Mouse (Mus musculus) hindbrain, postnatal 0 days (tissue): ENCODE results near the gene Trak1. TPM values are rescaled to one million over a fixed set of nuclear protein-coding genes. Genes with fewer than 3 reads are reported as not detected.
"Not testable (repeated sequence)": the region's sequence is repeated elsewhere in the genome, so short reads cannot be mapped to it uniquely, and the experiment has no call there.

Experiments used
- ATAC-seq: fragments of 200-750 bp; cut with Nextera tagmentation; 2 replicates; pipeline ENCODE4 v1.8.0; 2017; ENCODE audit warnings: mild to moderate bottlenecking, moderate TSS enrichment, moderate library complexity
- DNase-seq: peaks from one replicate; pipeline ENCODE4 v3.0.0-alpha.2; 2015; ENCODE audit warnings: low spot score
- H3K27ac ChIP-seq: fragments of 300-500 bp; sonication (generic); 2 replicates; pipeline ENCODE4 v1.5.1; 2014; ENCODE audit warnings: mild to moderate bottlenecking
- H3K27me3 ChIP-seq: fragments of 300-500 bp; sonication (generic); 2 replicates; pipeline ENCODE4 v1.6.1; 2014; ENCODE audit warnings: low read length, mixed read lengths; ENCODE audit not compliant: insufficient read depth
- H3K36me3 ChIP-seq: fragments of 300-500 bp; sonication (generic); 2 replicates; pipeline ENCODE4 v1.6.1; 2014; ENCODE audit warnings: low read length, mixed read lengths; ENCODE audit not compliant: insufficient read depth
- H3K4me1 ChIP-seq: fragments of 300-500 bp; sonication (generic); 2 replicates; pipeline ENCODE4 v1.6.1; 2014; ENCODE audit warnings: antibody characterized with exemption, low read length, mixed read lengths; ENCODE audit not compliant: insufficient read depth
- H3K4me2 ChIP-seq: fragments of 300-500 bp; sonication (generic); 2 replicates; pipeline ENCODE4 v1.6.1; 2014; ENCODE audit warnings: low read depth, mild to moderate bottlenecking, low read length, moderate library complexity, mixed read lengths
- H3K4me3 ChIP-seq: fragments of 300-500 bp; sonication (generic); 2 replicates; pipeline ENCODE4 v1.5.1; 2014; ENCODE audit warnings: low read length
- H3K9ac ChIP-seq: fragments of 300-500 bp; sonication (generic); replicated peaks from 2 replicates; pipeline ENCODE4 v1.6.1; 2014; ENCODE audit warnings: mild to moderate bottlenecking, low read length, moderate library complexity, mixed read lengths
- H3K9me3 ChIP-seq: fragments of 300-500 bp; sonication (generic); 2 replicates; pipeline ENCODE4 v1.6.1; 2016; ENCODE audit warnings: low read length, mixed read lengths
- CTCF ChIP-seq: IDR thresholded peaks from 2 replicates; pipeline ENCODE4 v1.5.1; 2016; ENCODE audit warnings: antibody characterized with exemption, control low read depth, low read depth
- WGBS: fragments of 180-500 bp; shearing (Covaris S2); extraction: QIAGEN DNeasy Blood & Tissue Kit; methylation state at CpG from one replicate; pipeline ENCODE4 v1.1.7; 2014; 5-methylcytosine and 5-hydroxymethylcytosine counted together
- polyA plus RNA-seq: library from polyadenylated mRNA; unstranded; fragments of >200 nt; fragmentation: Nextera tagmentation; extraction: Ambion mirVana; gene quantifications from 2 replicates; pipeline ENCODE4 v1.2.1, GENCODE M21; 2015
- total RNA-seq: library from RNA; depleted of rRNA; stranded (reverse); fragments of >200 nt; gene quantifications from 2 replicates; pipeline ENCODE4 v1.2.3, GENCODE M21; 2014

The Trak1 gene
- total and polyA plus RNA-seq, 2 experiments from 2014 or later, result 57.8 to 129 TPM

DNA sequence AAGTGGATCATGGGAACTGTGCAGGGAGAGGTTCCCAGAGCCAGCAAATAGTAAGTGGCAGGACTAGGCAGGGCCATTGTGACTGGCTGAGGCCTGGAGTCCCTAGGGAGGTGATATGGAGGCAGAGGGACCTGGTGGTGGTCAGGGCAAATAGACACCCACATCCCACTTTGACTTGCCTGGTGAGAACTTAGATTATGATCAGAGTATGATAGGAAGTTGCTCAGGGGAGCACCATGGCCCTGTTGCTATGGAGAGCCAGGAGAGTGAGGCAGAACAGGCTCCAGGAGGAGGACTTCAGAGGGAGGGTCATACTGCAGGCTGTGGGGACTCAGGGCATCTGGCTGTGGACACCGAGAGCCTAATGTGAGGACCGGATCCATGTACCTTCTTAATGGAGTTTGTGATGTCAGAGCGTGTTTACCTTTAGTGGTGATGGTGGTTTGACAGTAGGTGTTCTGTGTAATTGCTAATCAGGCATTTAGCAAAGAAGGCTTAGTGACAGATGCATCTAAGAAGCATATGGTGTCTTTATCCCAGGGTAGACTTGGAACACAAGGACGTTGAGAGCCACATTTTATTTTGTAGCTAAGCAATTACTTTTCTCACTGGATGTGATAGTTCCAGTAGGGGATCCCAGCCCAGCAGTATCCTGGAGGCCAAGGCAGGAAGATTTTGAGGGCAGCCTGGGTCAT lies 18.7 kb downstream of the Trak1 start:
- no peak overlapping the region for H3K4me2 ChIP-seq
- DNase-seq (no peak), ATAC-seq (no peak)
- H3K36me3 ChIP-seq, result no peaks in the 10 kb centered on the region
- no peaks in the 10 kb centered on the region for H3K27me3 ChIP-seq
- 50% methylated on average over 4 of the region's 4 CpGs for WGBS
- peak overlapping the region; percentile 67 for H3K27ac ChIP-seq
- no peak overlapping the region for H3K9ac ChIP-seq
- peaks cover 52% of the 10 kb centered on the region for H3K4me1 ChIP-seq
- H3K9me3 ChIP-seq, result no peaks in the 10 kb centered on the region
- TF ChIP-seq CTCF, result no peak
- H3K4me3 ChIP-seq, result no peak overlapping the region

DNA sequence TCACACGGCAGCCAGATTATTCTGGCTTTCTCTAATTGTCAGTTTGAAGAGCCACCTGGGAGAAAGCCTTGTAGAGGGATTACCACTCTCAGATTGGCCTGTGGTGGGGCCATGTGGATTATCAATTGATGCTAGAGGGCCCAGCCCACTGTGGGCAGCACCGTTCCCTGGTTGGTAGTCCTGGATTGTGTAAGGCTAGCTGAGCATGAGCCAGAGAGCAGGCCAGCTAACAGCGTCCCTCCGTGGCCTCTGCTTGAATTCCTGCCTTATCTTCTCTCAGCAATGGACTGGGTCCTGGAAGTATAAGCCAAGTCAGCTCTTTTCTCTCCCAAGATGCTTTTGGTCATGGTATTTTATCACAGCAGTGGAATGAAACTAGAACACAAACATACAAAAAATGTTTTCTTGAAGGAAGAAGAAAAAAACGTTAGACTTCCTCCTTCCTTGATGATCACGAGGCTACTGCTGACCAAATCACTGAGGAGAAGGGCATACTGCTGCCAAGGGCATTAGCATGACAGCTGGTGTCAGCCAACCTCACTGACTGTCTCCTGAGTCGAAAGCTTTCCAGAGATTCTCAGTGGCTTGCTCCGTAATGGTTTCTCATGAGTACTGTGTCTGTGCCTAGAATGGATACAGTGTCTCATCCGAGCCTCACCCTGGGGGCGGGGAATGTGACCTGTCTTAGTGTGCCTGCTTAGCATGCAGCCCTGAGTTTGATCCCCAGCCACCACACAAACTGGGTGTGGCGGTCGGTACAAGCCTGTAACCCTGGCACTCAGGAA lies 19.5 kb downstream of the Trak1 start:
- Histone ChIP-seq H3K4me3 (no peak overlapping the region), H3K27me3 (no peaks in the 10 kb centered on the region), H3K4me2 (no peak overlapping the region), H3K9me3 (no peaks in the 10 kb centered on the region), H3K27ac (peak overlapping the region; percentile 67), H3K9ac (no peak overlapping the region), H3K4me1 (peaks cover 47% of the 10 kb centered on the region), H3K36me3 (no peaks in the 10 kb centered on the region)
- ATAC-seq (peak; percentile 50), DNase-seq (peak; percentile 73)
- TF ChIP-seq CTCF, result peak; percentile 13; the same call in 1 of the 2 replicates
- 40% methylated on average over 12 of the region's 12 CpGs for WGBS

- Histone ChIP-seq H3K27ac (0 out of 2 replicates have a peak overlapping the region, but pooled peaks have one; percentile 11), H3K9ac (no peak overlapping the region), H3K4me3 (no peak overlapping the region), H3K4me2 (no peak overlapping the region), H3K9me3 (no peaks in the 10 kb centered on the region), H3K27me3 (no peaks in the 10 kb centered on the region), H3K36me3 (no peaks in the 10 kb centered on the region), H3K4me1 (peaks cover 21% of the 10 kb centered on the region; the same call in 1 of the 2 replicates)
- ATAC-seq (no peak), DNase-seq (no peak)
- WGBS, result 58% methylated on average over 10 of the region's 10 CpGs
- no peak for TF ChIP-seq CTCF
Observed at GRCm38 (mm10) chr9:121319323-121319966, 22.1 kb downstream of the Trak1 start.

DNA sequence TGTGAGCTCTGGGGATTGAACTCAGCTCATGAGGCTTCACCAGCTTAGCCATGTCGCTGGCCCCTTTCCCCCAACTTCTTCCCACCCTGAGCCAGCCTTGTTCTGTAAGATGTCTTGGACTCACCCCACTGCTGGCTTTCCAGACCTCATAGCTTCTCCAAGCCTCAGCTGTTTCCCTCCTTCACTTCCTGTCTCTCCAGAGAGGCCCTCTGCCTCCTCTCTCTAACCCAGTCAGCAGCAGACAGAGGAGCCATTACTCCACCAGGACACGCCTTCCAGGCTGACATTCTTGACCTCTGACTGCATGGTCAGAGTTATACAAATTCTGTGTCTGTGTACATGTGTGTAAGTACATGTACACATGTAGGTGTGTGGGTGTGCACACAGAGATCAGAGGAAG lies 23.1 kb downstream of the Trak1 start:
- Histone ChIP-seq H3K36me3 (no peaks in the 10 kb centered on the region), H3K4me1 (peaks cover 16% of the 10 kb centered on the region; the same call in 1 of the 2 replicates), H3K9ac (no peak overlapping the region), H3K27me3 (no peaks in the 10 kb centered on the region), H3K4me3 (no peak overlapping the region), H3K4me2 (no peak overlapping the region), H3K27ac (no peak overlapping the region), H3K9me3 (no peaks in the 10 kb centered on the region)
- no peak for ATAC-seq
- 81% methylated on average over 2 of the region's 2 CpGs for WGBS
- no peak for TF ChIP-seq CTCF
- no peak for DNase-seq

DNA sequence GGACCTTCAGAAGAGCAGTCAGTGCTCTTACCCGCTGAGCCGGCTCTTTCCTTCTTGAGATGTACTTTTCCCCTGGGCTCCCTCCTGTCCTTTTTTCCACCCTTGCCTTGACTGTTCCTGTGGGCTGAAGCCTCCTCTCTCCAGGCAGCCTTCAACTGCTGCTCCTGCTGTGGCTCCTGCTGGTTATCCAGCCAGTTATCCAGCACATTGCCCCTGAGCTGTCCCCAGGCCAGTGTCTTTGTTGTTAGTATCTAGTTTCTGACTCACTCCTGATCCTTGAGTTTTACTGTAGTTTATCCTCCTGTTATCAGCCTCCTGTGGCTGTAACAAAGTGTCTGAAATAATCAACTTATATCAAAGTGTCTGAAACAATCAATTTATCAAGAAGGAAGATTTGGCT lies 23.8 kb downstream of the Trak1 start:
- H3K4me2 ChIP-seq, result no peak overlapping the region
- no peak for TF ChIP-seq CTCF
- no peak for ATAC-seq
- H3K4me3 ChIP-seq, result no peak overlapping the region
- 92% methylated on average over 2 of the region's 2 CpGs for WGBS
- no peak overlapping the region for H3K9ac ChIP-seq
- peaks cover 10% of the 10 kb centered on the region; the same call in 1 of the 2 replicates for H3K4me1 ChIP-seq
- no peak for DNase-seq
- no peak overlapping the region for H3K27ac ChIP-seq
- H3K9me3 ChIP-seq, result no peaks in the 10 kb centered on the region
- no peaks in the 10 kb centered on the region for H3K36me3 ChIP-seq
- H3K27me3 ChIP-seq, result no peaks in the 10 kb centered on the region

- no peak for TF ChIP-seq CTCF
- H3K36me3 ChIP-seq, result no peaks in the 10 kb centered on the region
- H3K9ac ChIP-seq, result no peak overlapping the region
- H3K27ac ChIP-seq, result no peak overlapping the region
- no peaks in the 10 kb centered on the region for H3K9me3 ChIP-seq
- no peak overlapping the region for H3K4me3 ChIP-seq
- no peaks in the 10 kb centered on the region for H3K27me3 ChIP-seq
- peaks cover 3% of the 10 kb centered on the region; the same call in 1 of the 2 replicates for H3K4me1 ChIP-seq
- 98% methylated on average over 14 of the region's 14 CpGs for WGBS
- no peak overlapping the region for H3K4me2 ChIP-seq
- DNase-seq (no peak), ATAC-seq (no peak)
Observed at GRCm38 (mm10) chr9:121322034-121322433, 24.7 kb downstream of the Trak1 start.

GRCm38 (mm10) chr9:121328342-121328741 lies 31.0 kb downstream of the Trak1 start:
- ATAC-seq, H3K27me3 ChIP-seq, H3K4me1 ChIP-seq, H3K9ac ChIP-seq, H3K36me3 ChIP-seq, DNase-seq, H3K9me3 ChIP-seq, H3K4me3 ChIP-seq, H3K27ac ChIP-seq, H3K4me2 ChIP-seq: not testable (repeated sequence)
- WGBS, result 93% methylated on average over 16 of the region's 21 CpGs
